Mouse (Mus musculus) NIH3T3 (cell line): ENCODE measurements around the gene Gm49373.
A peak's percentile ranks its signal among the peaks of the same experiment; 100 is the strongest.
"Not testable (repeated sequence)": the region's sequence is repeated elsewhere in the genome, so short reads cannot be mapped to it uniquely, and the experiment has no call there.

ENCODE experiments used
- DNase-seq: peaks from one replicate; pipeline ENCODE4 v3.0.0-alpha.2; 2012; ENCODE audit warnings: low read depth

Gm49373 gene

DNA sequence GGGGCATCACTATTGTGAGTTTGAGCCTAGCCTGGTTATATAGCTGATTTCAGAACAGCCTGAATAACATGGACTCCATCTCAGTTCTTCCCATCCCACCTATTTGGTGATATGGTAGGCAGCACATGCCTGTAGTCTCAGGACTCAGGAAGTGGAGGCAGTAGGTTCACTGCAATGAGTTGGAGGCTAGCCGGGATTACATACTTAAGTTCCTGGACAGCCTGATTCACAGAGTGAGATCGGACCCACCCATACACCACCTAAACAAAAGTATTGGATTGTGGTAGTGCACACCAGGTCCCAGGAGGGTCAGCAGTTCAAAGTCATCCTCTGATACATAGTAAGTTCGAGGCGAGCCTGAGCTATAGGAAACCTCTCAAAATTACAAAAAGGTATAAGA, 255 bp downstream of the Gm49373 start:
- DNase-seq = peak; percentile 38

DNA sequence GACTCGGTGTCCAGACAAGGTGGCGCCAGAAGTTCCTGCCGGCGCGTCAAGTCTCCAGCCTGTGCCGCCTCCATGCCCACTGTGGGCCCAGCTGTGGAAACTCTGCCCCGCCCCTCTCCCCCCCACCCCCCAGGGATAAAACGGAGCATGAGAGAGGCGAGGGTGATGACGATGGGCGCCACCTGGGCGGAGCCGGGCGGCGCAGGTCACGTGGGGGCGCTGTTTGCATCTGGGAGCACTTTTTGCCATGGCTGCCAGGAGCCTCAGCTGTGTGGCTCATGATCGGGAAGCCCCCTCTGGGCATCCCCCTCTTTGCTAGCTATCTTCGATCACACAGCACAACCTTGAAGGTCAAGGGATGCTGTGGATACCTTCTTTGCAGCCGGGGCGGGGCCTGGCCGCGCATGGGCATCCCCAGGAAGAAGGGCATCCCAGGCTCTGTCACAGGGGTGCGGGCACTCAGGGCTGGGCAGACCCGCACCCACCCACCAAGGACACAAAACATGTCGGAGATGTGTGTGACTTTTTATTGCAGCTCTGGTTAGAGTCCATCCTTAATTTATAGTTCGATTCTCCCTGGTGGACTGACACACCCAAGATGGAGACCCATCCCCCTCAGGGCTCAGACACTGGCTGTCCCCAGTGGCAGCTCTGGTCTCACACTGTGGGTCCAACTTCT, 5.8 kb downstream of the Gm49373 start, which contains the start of gene Zglp1:
Gene Zglp1 (minus strand): TSS at position 88 of the 679 bp plus-strand sequence.
- no peak for DNase-seq

DNA sequence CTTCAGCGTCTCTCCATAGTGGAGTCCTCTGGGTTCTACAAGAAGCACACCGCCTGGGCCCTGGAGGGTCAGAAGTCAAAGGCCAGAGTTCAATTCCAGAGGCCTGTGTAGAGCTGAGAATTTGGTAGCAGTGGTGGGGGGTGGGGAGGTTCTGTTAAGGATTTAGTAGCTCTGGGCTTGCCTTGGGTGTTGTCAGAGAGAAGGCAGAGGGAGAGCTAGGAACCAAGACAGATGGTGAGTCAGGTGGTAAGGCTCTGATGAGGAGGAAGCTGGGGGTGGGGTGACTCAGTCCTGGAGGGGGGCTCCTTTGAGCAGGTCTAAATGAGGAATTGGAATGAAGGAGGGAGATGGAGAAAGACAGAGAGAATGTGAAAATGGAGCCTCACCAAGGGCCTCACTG, 10.0 kb downstream of the Gm49373 start:
- peak; percentile 29 for DNase-seq

DNA sequence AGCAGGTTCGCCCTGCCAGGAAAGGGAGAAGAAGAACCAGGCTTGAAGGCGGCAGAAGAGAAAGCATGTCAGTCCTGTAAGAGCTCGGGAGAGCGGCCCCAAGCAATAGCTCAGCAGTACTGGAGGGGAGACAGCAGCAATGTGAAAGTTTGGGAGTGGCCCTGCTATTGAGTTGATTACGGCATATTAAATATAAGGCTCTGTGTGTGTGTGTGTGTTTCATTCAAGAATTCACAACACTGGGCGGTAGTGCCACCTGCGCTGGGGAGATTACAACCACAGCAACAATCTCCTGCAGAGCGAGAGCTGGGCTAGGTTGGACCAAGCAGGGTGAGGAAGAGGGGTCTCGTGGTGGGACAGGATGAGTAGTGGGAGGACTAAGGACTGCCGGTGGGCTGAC, 21.3 kb downstream of the Gm49373 start:
- no peak for DNase-seq

DNA sequence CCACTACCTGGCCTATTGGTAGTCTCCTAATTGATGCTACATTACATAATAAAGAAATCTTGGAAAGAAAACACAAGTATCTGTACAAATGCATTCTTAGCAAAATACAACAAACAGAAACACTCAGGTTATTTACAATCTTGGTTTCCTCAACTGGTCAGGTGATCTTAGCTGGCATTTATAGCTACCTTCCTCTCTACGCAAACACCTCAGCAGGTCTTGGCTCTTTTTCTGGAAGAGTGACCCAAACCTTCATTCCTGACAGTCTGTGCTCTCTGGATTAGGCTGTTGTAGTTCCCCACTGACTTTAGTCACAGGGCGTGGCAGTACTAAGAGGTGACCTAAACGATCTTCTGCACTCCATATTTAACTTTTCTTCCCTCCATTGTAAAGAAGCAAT, 27.7 kb downstream of the Gm49373 start:
- DNase-seq = no peak

DNA sequence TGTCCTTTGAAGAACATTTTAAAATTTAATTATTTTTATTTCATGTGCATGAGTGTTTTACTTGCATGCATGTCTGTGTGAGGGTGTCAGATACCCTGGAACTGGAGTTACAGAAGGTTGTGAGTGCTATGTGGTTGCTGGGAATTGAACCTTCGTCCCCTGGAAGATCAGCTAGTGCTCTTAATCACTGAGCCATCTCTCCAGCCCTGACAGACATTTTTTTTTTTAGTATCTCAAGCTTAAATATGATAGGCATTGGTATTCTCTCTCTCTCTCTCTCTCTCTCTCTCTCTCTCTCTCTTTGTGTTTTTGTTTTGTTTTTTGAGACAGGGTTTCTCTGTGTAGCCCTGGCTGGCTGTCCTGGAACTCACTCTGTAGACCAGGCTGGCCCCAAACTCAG, 28.1 kb downstream of the Gm49373 start:
- DNase-seq = not testable (repeated sequence)

DNA sequence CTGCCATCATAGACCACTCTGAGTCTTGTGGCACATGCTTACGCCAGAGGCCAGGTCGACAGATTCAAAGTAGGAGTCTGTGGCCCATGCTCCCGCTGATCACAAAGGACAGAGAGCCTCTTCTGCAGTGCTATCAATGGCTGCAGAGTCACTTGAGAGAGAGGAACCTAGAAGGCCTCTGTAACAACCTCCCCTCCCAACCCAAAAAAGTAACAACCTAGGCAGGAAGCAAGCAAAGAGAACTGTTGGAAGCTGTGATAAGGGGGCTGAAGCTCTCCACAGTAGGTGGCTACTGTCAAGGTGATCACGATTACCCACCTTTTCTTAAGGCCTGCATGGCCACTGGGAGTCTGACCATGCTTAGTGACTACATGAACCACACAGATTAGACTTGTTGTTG, 29.3 kb downstream of the Gm49373 start:
- DNase-seq = no peak

DNA sequence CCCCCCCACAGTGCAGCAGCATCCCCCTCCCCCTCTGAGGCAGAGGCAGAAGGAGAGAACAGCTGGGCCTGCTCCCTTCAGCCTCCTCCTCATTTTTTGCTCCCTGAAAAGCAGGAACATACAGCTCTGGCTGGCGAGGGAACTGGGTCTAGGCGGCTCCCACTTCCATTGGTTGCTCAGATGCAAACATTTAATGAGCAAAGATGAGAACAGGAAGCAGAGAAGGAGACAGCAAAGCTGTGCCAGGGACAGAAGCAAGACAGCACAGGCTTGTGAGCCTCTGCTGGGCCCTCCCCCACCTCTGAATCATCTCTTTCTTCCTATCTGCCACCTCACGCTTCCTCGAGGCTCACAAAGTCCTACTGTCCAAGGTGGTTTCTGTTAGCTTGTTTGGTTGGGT, 31.6 kb downstream of the Gm49373 start:
- peak; percentile 44 for DNase-seq

DNA sequence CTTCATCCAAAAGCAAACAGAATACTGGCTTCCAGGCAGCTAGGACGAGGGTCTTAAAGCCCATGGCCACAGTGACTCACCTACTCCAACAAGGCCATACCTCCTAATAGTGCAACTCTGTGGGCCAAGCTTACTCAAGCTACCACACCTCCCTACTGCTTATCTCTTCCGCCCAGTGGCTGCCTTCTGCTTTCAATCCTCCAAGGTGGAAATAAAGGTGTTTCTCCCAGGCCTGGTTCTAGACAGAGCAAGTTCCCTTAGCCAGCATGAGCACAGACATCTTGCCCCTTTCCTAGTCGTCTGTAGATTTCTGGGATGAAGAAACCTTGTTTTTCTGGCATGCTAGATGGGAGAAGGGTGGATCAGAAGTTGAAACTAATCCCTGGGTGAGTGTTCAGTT, 33.1 kb downstream of the Gm49373 start:
- DNase-seq = no peak

DNA sequence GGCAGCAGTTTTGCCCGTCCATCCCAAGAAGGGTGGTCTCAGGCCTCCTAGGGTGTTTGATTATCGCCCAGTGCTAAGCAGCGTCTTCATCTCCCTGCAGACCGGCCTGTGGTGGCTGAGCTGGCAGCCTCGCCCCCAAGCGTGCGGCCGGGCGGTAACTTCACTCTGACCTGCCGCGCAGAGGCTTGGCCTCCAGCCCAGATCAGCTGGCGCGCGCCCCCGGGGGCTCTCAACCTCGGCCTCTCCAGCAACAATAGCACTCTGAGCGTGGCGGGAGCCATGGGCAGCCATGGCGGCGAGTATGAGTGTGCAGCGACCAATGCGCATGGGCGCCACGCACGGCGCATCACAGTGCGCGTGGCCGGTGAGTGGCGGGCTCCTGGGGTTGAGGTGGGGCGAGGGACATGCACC, 35.4 kb downstream of the Gm49373 start:
- DNase-seq = no peak

DNA sequence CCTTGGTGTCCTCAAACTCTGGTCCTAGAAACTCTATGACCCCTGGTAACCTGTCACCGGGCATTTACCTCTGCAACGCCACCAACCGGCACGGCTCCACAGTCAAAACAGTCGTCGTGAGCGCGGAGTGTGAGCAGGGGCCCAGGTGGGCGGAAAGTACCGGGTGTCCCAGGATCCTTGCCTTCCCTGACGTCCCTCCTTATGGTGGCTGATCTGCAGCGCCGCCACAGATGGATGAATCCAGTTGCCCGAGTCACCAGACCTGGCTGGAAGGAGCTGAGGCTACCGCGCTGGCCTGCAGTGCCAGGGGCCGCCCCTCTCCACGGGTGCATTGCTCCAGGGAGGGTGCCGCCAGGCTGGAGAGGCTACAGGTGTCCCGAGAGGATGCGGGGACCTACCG, 36.2 kb downstream of the Gm49373 start:
- DNase-seq = no peak

DNA sequence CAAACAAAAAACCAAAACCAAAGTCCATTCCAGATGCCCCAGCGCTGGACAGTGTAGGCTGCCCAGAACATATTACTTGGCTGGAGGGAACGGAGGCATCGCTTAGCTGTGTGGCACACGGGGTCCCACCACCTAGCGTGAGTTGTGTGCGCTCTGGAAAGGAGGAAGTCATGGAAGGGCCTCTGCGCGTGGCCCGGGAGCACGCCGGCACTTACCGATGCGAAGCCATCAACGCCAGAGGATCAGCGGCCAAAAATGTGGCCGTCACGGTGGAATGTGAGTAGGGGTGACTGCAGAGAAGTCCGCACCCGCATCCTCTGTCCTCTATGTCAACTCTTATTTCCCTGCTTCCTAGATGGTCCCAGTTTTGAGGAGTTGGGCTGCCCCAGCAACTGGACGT, 36.7 kb downstream of the Gm49373 start:
- no peak for DNase-seq

DNA sequence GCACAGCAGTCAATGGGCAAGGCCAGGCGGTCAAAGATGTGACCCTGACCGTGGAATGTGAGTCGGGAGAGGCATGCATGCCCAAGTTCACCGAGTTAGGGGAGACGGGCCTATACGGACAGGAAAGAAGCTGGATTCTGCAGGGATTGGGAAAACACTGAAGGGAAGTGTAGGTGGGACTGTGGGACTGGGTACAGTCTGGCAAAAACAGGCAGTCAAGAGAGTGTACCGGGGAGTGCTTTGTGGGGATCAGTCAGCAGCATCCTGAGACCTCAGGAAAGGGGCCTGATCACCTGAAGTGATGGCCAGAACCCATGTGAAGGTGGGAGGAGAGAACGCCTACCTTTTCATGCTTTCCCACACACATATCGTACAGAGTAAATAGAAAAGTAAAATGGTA, 37.3 kb downstream of the Gm49373 start:
- no peak for DNase-seq

DNA sequence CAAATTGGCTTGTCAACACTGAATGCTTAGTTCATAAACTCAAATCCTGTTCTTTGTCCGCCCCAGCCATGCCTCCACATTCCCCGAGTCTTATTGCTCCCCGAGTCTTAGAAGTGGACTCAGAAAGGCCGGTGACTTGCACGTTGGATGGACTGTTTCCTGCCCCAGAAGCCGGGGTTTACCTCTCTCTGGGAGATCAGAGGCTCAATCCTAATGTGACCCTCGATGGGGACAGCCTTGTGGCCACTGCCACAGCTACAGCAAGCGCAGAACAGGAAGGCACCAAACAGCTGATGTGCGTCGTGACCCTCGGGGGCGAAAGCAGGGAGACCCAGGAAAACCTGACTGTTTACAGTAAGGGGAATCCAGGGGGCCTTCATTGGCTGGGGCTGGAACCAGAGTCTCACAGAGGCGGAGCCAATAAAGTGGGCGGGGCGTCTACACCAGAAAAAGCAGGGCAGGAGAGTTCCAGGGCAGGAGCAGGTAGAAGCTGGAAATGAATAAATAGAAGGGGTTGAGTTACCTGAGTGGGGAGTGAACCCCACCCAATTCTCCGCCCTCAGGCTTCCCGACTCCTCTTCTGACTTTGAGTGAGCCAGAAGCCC, 38.3 kb downstream of the Gm49373 start:
- DNase-seq = no peak

DNA sequence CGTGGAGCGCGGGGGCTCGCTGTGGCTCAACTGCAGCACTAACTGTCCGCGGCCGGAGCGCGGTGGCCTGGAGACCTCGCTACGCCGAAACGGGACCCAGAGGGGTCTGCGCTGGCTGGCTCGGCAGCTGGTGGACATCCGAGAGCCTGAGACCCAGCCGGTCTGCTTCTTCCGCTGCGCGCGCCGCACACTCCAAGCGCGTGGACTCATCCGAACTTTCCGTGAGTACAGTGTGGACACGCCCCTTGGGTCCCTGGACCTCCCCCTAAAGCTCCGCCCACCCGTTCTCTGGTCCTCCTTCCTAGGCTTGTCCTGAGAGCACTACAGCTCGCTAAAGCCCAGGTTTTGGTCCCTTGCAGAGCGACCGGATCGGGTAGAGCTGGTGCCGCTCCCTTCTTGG, 39.8 kb downstream of the Gm49373 start:
- peak; percentile 94 for DNase-seq

DNA sequence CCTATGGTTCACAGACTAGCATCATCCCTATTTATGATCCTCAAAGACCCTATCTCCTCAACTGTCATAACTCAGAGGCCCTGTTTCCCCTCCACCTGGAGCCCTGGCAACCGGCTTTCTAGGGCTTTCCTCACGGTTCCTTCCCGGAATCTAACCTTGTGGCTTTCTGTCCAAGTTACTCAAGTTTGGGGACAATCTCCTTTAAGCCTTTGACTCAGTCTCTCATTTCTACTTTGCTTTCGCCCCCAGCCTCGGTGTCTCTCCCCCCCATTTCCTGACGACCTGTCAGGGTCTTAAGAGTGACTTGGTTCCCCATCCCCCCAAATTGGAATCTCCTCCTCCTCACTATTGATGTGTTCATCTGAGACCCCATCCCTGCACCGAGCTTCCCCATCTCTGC, 40.4 kb downstream of the Gm49373 start:
- DNase-seq = no peak

DNA sequence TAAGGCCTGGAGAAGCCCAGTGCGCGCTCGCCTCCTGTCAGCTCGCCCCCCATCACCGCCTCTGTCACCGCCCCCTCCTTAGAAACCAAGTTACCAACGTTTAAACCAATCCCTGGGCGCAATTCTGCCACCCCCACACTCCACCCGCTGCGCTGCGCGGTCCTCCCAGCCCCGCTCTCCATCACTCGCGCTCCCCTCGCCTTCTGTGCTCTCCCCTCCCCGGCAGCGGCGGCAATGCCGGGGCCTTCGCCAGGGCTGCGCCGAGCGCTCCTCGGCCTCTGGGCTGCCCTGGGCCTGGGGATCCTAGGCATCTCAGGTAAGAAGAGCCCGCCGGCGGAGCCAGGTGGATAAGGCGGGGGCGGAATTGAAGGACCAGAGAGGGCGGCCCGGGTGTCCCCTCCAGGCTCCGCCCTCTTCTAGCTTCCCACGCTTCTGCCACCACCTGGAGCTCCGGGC, 41.0 kb downstream of the Gm49373 start, which contains the start of gene Icam5:
Gene Icam5 (plus strand): TSS at position 178 of the 456 bp plus-strand sequence.
- DNase-seq = peak; percentile 32

DNA sequence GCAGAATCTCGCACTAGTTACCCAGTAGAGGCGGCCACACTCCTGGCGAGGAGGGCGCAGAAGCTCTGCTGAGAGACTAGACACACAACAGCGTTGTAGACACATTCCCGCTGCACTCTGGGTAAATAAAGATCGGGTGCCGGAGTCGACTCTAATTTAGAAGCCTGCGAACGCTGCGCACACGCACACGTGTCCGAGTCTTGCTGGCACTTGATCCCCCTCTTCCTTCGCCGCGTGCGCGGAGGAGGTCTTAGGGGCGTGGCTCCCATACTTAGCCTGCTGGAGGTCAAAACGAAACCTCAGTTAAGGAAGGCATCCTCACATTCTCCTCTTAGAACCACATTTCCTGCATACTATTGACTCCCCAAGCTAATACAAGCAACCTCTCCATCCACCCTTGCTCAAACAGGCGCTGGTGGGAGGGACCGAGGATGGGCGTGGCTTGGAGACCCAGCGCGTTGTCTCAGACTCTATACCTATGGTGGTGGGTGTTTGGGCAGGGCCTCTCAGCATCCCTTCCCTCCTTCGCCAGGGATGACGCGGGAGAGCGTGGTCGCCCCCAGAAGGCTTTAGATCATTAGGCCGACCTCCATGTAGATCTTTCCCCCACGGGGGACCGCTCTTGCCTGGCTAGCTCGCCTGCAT, 41.5 kb downstream of the Gm49373 start:
- peak; percentile 79 for DNase-seq

DNA sequence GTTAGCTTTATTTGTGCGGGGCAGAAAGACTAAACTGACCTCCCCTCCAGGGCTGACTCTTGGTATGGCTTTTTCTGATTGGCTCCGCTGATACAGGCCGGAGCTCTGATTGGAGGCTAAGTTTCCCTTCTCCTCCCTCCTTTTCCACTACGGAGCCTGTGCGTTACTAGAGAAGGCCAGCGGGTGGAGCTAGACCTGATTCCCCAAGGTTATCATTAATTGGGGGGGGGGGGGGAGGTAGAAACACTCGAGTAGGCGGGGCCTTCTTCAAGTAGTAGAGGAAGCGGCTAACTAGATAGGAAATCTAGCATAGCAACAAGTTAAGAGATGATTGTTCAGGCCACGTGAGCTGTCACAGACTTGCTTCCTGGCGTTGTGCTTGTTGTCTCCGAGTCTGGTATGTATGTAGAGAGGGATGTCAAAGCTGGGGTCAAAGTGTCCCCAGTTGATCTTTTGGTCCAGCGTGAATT, 42.1 kb downstream of the Gm49373 start:
- peak; percentile 95 for DNase-seq

DNA sequence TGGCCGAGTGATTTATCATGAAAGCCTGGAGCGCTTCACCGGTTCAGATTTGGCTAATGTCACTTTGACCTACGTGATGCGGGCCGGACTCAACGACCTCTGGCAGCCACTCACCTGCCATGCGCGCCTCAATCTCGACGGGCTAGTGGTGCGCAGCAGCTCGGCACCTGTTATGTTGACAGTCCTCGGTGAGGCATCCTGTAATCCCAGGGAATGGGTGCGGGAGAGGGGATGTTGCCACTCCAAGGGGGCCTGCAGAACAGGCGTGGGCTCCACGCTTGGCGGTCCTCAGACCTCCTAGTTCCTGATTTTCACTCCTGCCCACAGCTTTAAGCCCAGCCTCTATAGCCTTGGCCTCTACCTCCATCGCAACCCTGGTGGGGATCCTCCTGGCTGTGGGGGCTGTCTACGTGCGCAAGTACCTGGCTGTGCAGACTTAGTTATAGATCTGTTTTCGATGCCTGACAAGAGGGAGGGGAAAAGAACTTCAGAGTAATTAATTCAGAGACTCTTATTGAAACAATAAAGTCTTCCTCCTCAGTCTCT, 42.8 kb downstream of the Gm49373 start:
- no peak for DNase-seq

DNA sequence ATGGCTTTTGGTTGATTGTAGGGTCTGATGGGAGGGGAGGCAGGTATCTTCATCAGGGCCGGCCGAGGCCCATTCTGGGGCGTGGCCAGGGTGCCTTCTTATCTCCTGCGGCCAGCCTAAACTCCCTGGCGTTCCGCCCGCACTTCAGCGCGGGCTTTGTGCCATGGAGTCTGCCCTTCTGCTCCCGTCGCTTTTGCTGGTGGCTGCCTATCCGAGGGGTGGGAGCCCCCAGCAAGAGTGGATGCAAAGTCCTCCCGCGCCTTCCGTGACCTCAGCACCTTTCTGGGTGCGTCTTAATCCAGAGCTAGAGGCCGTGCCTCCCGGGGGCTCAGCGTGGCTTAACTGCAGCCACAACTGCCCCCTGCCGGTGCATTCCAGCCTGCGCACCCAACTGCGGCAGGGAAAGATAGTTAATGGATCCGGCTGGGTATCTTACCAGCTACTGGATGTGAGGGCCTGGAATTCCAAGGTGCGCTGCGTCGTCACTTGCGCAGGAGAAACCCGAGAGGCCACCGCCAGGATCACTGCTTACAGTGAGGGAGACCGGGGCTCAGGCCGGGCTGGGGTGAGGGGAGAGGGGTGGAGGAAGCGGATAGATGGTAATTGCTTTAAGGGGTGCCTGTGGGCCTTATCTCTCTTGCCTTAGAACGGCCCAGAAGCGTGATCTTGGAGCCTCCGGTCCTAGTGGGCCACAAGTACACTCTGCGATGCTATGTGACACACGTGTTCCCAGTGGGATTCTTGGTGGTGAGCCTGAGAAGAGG, 43.4 kb downstream of the Gm49373 start, which contains the start of gene Icam4:
Gene Icam4 (plus strand): TSS at position 83 of the 764 bp plus-strand sequence.
- DNase-seq = peak; percentile 77

DNA sequence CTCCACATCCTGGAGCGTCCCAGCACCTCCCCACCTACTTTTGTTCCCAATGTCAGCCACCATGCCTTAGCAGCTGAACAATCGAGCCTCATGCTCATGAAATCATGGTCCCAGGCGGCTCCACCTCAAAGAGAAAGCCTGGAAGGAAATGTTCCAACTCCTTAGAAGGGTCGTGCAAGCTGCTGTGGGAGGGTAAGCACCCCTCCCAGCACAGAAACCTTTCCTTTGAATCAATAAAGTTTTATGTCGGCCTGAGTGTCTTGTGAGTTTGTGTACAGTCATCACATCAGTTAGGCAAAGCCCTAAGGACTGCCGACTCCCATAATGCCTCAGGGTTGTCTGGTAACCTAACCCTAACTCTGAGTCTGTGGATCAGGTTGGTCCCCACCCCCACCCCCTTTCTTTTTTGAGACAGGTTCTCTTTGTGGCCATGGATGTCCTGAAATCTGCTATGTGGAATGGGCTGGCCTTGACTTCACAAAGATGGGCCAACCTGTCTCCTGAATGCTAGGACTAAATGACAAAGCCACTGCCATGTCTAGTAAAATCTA, 44.3 kb downstream of the Gm49373 start:
- no peak for DNase-seq
